Mouse (Mus musculus): ENCODE results near the gene Olfr497. TPM values are rescaled to one million over a fixed set of nuclear protein-coding genes. Genes with fewer than 3 reads are reported as not detected.

The Olfr497 gene
- polyA plus RNA-seq (2012; ENCODE audit: insufficient read depth, insufficient read length, missing spikeins), result not detected in 2 replicates

DNA sequence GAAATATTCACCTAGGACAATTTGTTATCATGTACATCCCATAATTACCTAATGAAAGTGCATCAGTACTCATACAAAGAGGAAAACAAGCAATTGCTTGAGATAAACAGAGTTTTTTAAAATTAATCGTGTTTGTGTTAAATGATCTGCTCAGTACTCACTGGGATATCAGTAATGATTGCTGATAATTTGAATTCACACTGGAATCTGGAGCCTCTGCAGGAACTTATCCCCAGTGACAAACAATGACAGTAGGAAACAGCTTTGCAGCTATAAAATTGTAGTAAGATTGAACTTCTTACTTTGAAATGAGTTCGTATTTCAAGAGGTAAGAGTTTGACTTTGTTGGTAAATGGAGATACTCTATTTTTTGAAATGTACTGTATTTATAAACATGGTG is at the start of gene Olfr497:
Gene Olfr497 (plus strand): TSS at position 301 of the 400 bp plus-strand sequence.
- no peak within 1 kb of the TSS for H3K27ac ChIP-seq (ENCODE audit: insufficient read depth, low read depth, low read length)
- H3K4me1 ChIP-seq (ENCODE audit: control insufficient read depth, insufficient read depth, low read length), result no peaks in the 10 kb centered on the region
- TF ChIP-seq CTCF (IDR thresholded peaks at IDR 0.05; ENCODE audit: low read depth, low read length) (no peak), POLR2A (IDR thresholded peaks at IDR 0.05; ENCODE audit: borderline replicate concordance, low read depth, low read length) (no peak)
- H3K4me3 ChIP-seq (ENCODE audit: insufficient read depth, low read length), result no peak within 1 kb of the TSS

DNA sequence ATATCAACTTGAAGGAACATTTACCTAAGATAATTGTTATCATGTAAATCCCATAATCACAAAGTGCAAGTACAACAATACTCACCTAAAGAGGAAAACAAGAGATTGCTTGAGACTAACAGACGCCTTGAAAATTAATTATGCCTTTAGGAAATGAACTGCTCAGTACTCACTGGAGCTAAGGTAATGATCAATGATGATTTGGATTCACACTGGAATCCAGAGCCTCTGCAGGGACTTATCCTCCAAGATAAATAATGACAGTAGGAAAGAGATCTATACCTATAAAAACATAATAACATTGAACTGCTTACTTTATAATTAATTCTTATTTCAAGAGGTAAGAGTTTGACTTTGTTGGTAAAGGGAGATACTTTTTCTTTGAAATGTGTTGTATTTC is 27.4 kb upstream of the Olfr497 start, which contains the start of gene Olfr495:
Gene Olfr495 (plus strand): TSS at position 301 of the 400 bp plus-strand sequence.
- Histone ChIP-seq H3K4me3 (ENCODE audit: insufficient read depth, low read length) (no peak within 1 kb of the TSS), H3K4me1 (ENCODE audit: control insufficient read depth, insufficient read depth, low read length) (no peaks in the 10 kb centered on the region), H3K27ac (ENCODE audit: insufficient read depth, low read depth, low read length) (no peak within 1 kb of the TSS)
- TF ChIP-seq POLR2A (IDR thresholded peaks at IDR 0.05; ENCODE audit: borderline replicate concordance, low read depth, low read length) (no peak), CTCF (IDR thresholded peaks at IDR 0.05; ENCODE audit: low read depth, low read length) (no peak)

DNA sequence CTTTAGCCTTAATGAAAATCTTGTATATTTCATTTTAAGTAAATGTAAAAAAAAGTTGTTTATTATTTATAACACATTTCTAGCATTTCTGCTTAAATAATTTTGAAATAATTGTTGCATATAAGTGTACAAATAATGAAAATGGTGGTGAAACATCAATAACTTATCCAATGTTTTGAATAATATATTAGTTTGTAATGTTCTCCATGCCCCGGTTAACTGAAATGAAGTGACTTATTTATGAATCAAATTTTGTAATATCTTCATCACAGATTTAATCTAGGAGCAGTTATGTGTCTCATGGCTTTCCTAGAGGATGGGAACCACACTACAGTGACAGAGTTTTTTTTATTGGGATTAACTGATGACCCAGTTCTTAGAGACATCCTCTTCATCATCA is 44.8 kb downstream of the Olfr497 start, which contains the start of gene Olfr498:
Gene Olfr498 (plus strand): TSS at position 301 of the 400 bp plus-strand sequence.
- Histone ChIP-seq H3K4me3 (ENCODE audit: insufficient read depth, low read length) (no peak within 1 kb of the TSS), H3K27ac (ENCODE audit: insufficient read depth, low read depth, low read length) (no peak within 1 kb of the TSS), H3K4me1 (ENCODE audit: control insufficient read depth, insufficient read depth, low read length) (no peaks in the 10 kb centered on the region)
- TF ChIP-seq CTCF (IDR thresholded peaks at IDR 0.05; ENCODE audit: low read depth, low read length) (no peak), POLR2A (IDR thresholded peaks at IDR 0.05; ENCODE audit: borderline replicate concordance, low read depth, low read length) (no peak)

Other genes starting within 250 kb of the Olfr497 start
- not detected in 2 replicates for gene Olfr486, start 247.7 kb upstream of the Olfr497 start, polyA plus RNA-seq (2012; ENCODE audit: insufficient read depth, insufficient read length, missing spikeins)
- gene Olfr487, start 205.8 kb upstream of the Olfr497 start, polyA plus RNA-seq (2012; ENCODE audit: insufficient read depth, insufficient read length, missing spikeins), result not detected in 2 replicates
- not detected in 2 replicates for gene Olfr488, start 162.1 kb upstream of the Olfr497 start, polyA plus RNA-seq (2012; ENCODE audit: insufficient read depth, insufficient read length, missing spikeins)
- not detected in 2 replicates for gene Olfr490, start 131.5 kb upstream of the Olfr497 start, polyA plus RNA-seq (2012; ENCODE audit: insufficient read depth, insufficient read length, missing spikeins)
- 0.87 TPM in 1 of 2 replicates, not detected in the other for gene Olfr491, start 107.0 kb upstream of the Olfr497 start, polyA plus RNA-seq (2012; ENCODE audit: insufficient read depth, insufficient read length, missing spikeins)
- gene Olfr492, start 96.7 kb upstream of the Olfr497 start, polyA plus RNA-seq (2012; ENCODE audit: insufficient read depth, insufficient read length, missing spikeins), result not detected in 2 replicates
- gene Olfr493, start 73.4 kb upstream of the Olfr497 start, polyA plus RNA-seq (2012; ENCODE audit: insufficient read depth, insufficient read length, missing spikeins), result not detected in 2 replicates
- not detected in 2 replicates for gene Olfr494, start 55.1 kb upstream of the Olfr497 start, polyA plus RNA-seq (2012; ENCODE audit: insufficient read depth, insufficient read length, missing spikeins)
- gene Olfr495, start 27.3 kb upstream of the Olfr497 start, polyA plus RNA-seq (2012; ENCODE audit: insufficient read depth, insufficient read length, missing spikeins), result not detected in 2 replicates
- gene Olfr498, start 44.9 kb downstream of the Olfr497 start, polyA plus RNA-seq (2012; ENCODE audit: insufficient read depth, insufficient read length, missing spikeins), result not detected in 2 replicates
- not detected in 2 replicates for gene Olfr502, start 104.6 kb downstream of the Olfr497 start, polyA plus RNA-seq (2012; ENCODE audit: insufficient read depth, insufficient read length, missing spikeins)
- not detected in 2 replicates for gene Olfr503, start 124.1 kb downstream of the Olfr497 start, polyA plus RNA-seq (2012; ENCODE audit: insufficient read depth, insufficient read length, missing spikeins)
- gene Olfr504, start 145.4 kb downstream of the Olfr497 start, polyA plus RNA-seq (2012; ENCODE audit: insufficient read depth, insufficient read length, missing spikeins), result not detected in 2 replicates
- gene Olfr506, start 190.4 kb downstream of the Olfr497 start, polyA plus RNA-seq (2012; ENCODE audit: insufficient read depth, insufficient read length, missing spikeins), result not detected in 2 replicates
- gene Olfr507, start 201.4 kb downstream of the Olfr497 start, polyA plus RNA-seq (2012; ENCODE audit: insufficient read depth, insufficient read length, missing spikeins), result not detected in 2 replicates
- not detected in 2 replicates for gene Olfr508, start 209.6 kb downstream of the Olfr497 start, polyA plus RNA-seq (2012; ENCODE audit: insufficient read depth, insufficient read length, missing spikeins)
- gene Olfr509, start 231.5 kb downstream of the Olfr497 start, polyA plus RNA-seq (2012; ENCODE audit: insufficient read depth, insufficient read length, missing spikeins), result not detected in 2 replicates
- gene Olfr510, start 246.0 kb downstream of the Olfr497 start, polyA plus RNA-seq (2012; ENCODE audit: insufficient read depth, insufficient read length, missing spikeins), result not detected in 2 replicates

Measured in bone marrow macrophage, adult 2 months (primary cell).